Mouse (Mus musculus) gastrocnemius, postnatal 4 days (tissue): Measurements from ENCODE around the gene Sim2. TPM values are rescaled to one million over a fixed set of nuclear protein-coding genes. Genes with fewer than 3 reads are reported as not detected.

Experiments
- DNase-seq, 2 experiments: peaks; one replicate each; pipeline ENCODE4 v3.0.0; 2021 to 2022; ENCODE audit warnings: low spot score in 2 of 2, mixed read lengths in 2 of 2
- total RNA-seq, 2 experiments: library from RNA; stranded (reverse); gene quantifications; 2 replicates each; pipeline ENCODE4 v1.2.3; 2021

Sim2 gene
- total RNA-seq, 2 experiments from 2014 or later = 14.0 to 14.4 TPM

- no peak for DNase-seq
These were observed 6.2 kb upstream of the Sim2 start for GRCm38 (mm10) chr16:94078318-94079074.

- DNase-seq = no peak
These were observed 5.5 kb upstream of the Sim2 start for GRCm38 (mm10) chr16:94079075-94079855.

DNA sequence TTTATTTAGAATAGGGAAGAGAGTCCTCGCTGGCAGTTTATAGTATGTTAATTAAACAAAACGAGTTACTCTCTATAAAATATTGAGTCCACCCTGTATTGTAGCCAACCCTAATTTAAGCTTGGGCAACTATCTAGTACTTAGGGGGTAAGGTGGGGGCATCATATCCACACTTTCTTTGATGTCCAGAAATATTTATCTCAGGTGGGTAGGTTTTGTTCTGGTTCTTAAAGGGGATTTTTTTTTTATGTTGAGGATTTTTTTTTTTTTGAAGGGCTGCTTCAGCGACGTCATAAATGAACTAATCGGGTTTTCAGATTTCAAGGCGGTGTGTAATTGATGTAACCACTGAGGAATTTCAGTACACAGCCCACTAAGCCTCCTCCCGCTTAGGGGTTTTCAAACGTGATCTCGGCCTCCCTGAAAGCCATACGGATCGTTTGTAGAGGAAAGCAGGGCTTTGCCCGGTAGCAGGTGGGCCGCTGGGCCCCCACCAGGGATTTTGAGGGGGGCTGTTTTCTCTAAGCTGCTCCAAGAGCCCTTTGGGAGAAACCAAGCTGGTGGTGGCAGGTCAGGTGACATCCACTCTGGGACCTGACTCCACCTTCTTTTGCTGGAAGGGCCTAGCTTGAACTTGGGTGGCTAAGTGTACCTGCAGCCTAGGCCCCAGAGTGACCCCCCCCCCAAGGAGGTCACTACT, 4.7 kb upstream of the Sim2 start:
- no peak for DNase-seq

- no peak for DNase-seq
These were observed 3.1 kb upstream of the Sim2 start for GRCm38 (mm10) chr16:94081596-94081995.

GRCm38 (mm10) chr16:94081996-94082708, 2.6 kb upstream of the Sim2 start:
- DNase-seq = no peak

- DNase-seq = no peak
These were observed 1.5 kb upstream of the Sim2 start for GRCm38 (mm10) chr16:94082960-94083847.

GRCm38 (mm10) chr16:94083848-94084525, 744 bp upstream of the Sim2 start:
- DNase-seq = no peak

DNA sequence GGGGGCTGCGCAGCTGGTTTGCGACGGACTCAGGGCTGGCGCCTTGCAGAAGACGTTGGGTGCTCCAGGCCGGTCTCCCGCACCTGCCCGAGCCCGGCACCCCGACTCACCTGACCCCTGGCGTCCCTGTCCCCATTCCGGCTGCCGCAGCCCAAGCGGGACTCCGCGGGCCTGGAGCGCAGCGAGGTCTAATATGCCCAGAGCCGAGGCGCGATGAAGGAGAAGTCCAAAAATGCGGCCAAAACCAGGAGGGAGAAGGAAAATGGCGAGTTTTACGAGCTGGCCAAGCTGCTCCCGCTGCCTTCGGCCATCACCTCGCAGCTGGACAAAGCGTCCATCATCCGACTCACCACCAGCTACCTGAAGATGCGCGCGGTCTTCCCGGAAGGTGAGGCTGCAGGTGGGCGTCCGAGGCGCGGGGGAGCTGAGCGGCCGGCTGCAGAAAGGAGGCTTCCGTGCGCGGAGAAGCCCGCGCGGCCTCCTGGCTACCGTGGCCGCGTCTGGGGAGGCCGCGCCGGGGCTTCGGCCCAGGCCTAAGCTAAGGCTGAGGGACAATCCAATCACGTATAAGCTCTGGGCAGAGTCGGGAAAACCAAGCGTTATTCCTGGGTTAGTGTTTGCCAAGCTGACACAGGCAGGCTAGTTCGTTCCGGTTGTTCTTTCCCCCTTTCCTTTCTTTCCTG, 1.0 kb downstream of the Sim2 start:
- DNase-seq = no peak

DNA sequence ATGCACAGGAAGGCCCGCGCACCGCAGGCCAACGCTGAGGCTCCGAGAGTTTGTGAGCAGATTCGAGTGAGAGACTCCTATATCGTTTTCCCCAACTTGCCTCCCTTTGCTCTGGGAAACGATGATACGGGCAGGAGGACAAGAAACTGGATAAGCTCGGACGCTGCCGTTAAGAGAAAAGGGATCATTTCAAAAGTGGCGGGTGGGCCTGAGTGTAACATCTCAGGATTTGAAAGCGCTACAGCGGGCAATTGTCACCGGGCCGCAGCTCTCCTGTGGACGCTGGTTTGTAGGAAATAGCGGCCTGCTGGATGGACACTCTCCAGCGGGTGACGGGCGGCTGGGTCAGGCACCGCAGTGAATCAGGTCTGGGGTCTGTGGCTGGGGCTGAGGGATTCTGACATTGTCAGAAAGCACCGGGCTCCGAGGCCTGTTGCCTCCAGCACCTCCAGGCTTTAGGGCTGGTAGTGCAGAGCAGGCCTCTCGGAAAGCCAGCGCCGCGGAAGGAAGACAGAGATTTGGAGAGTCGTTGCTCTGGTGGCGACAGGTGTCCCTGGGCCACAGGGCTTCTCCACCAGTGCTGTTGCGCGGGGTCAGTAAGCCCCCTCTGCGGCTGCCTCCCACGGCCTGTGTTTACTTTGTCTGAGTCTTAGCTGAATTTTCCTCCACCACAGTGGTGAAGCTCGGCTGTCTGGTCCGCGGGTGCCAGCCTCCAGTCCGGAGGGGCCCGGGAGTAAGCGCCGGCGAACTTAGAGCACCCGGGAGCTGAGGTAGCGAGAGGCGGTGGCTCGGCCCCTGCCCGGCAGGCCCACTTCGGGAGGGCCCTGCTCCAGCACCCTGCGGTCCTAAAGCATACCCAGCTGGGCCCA, 2.2 kb downstream of the Sim2 start:
- no peak for DNase-seq

GRCm38 (mm10) chr16:94087570-94088225, 3.0 kb downstream of the Sim2 start:
- no peak for DNase-seq

GRCm38 (mm10) chr16:94088226-94088748, 3.6 kb downstream of the Sim2 start:
- DNase-seq = no peak

DNA sequence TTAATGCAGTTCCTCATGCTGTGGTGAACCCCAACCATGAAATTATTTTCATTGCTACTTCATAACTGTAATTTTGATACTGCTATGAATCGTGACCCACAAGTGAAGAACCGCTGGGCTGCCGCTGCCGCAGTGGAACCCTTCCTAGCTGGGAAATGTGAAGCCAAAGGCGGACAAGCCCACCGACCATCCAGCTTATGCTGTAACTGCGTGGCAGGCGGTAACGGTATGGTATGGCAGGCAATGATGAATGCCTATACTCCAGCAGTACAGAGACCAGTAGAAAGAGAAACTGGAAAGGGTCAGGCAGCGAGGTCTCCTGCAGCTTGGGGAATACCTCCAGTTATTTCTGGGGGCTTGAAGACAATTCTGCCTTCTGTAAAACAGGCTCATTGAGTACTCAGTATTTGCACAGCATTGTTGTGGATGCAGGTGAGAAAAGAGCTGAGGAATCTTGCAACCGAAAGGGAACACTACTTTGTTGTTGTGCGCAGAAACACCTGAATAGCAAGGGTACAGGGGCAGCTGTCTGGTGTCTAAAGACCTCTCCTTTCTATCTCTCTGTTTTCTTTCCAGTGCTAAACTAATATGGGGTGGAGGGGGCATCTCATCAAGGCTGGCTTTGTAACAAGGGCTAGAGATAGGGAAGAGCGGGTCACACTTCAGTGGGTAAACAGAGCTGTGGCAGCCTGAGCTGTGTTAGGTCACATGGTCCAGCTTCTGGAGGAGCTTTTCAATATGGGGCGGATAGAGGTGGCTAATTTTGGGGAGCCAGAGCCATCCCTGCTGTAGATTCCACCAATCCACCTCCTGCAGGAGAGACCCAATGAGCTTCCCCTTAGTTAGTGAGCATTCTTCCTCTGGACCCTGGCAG, 4.3 kb downstream of the Sim2 start:
- DNase-seq = no peak

DNA sequence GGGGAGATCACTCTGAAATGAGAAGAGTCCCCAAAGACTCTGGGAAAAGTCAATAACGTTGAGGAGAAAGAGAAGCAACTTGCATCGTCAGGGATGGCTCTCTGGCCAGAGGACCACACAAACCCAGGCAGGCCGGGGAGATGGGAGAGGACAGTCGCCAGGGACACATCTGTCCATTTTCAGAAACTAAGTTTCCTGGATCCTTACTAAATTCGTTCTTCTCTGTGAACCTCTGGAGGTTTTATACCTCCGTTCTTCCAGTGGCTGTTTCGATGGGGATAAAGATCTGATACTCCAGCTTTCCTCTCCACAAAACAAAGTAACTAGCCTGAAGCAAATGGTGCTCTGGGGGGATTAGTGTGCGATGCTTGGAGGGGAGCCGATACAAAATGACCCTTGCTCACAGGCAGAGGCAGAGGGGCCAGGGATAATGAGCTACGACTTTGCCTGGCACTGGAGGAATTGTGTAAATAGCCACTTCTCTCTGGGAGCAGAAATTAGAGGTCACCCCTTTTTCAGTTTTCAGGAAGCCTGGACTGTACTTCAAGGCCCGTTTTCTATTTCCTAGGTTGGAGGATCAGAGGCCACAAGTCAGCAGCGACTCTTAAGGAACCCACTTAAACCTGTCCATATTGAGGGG, 7.9 kb downstream of the Sim2 start:
- DNase-seq = no peak

- DNase-seq = no peak
These were observed 8.6 kb downstream of the Sim2 start for GRCm38 (mm10) chr16:94093151-94093863.
